Mouse (Mus musculus): ENCODE results near the gene Hydin. TPM values are rescaled to one million over a fixed set of nuclear protein-coding genes. Genes with fewer than 3 reads are reported as not detected.
"Not testable (repeated sequence)": the region's sequence is repeated elsewhere in the genome, so short reads cannot be mapped to it uniquely, and the experiment has no call there.

The Hydin gene
- polyA plus RNA-seq (2015; fragmentation: Nextera tagmentation; extraction: Ambion mirVana): 0.14 and 0.18 TPM in 2 replicates

DNA sequence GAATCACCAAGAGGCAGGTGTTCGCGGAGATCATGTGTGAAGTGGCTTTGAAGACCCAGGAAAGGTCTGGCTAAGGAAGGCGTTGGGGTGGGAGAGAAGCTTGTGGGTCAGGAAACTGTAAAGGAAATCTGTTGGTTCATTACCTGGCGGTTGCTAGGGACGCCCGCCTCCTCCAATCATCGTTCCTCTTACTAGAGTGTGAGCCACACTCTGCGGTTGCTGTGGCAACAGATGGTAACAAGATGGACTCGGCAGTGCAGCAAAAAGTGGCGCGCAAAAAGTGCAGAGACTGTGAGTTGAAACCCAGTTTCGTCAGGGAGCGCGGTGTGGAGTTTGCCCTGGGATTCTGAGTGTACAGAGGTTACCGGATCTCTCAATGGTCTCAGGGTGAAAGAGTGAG is at the start of gene Hydin:
Gene Hydin (plus strand): TSS at position 237 of the 400 bp plus-strand sequence.
- DNase-seq (ENCODE audit: low spot score): peak; percentile 16

DNA sequence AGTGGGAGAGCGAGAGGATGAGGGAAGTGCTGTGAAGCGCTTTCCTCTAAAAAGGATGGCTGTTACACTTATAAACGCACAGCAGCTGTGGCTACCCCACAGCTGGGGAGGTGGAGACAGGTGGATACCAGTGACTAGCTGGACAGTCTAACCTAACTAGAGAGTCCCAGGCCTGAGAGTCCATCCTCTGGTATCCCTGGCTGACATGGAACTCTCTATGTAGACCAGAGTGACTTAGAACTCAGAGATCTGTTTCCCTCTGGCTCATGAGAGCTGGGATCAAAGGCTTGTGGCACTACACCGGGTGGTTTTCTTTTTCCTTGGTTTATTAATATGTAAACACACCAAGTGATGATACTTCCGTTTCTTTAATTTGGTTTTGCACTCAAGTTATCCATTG is 49.6 kb upstream of the Hydin start:
- DNase-seq (ENCODE audit: low spot score): no peak

DNA sequence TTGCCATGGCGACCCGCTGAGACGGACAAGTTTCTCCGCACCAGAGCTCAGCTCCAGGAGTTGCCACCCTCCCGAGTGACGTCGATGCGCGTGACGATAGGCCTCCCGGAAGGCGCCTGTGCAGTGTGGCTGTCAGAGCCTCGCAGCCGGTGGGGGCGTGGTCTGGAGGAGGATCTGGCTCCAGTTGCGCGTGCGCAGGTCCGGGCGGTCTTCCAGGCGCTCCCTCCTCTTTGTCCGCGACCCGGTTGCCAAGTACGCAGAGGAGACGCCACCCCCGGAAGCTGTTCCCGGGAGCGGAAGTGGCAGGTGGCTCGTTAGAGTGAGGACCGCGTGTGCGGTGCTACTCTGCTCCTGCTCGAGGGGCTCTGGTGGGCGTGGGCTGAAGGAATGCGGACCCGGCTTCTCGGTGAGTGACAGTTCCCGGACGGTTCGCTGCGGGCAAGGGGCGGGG is 49.1 kb upstream of the Hydin start:
- DNase-seq (ENCODE audit: low spot score): peak; percentile 98

DNA sequence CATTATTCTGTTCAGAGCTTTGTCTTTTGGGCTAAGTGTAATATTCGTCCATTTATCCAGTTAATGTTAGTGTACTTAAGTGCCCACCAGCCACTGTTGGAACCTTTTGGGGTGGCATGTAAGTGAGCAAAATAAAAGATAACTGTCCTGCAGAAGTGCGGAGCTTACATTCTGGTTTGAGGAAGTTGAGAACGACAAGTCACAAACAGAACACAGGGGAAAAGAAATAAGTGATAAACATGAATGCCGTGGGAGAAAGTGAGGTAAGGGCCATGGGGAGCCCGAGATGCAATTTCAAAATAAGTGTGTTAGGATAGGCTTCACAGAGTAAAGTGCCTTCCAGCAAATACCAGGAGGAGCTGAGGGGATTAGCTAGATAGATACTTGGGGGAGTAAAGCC is 48.3 kb upstream of the Hydin start:
- DNase-seq (ENCODE audit: low spot score): no peak

DNA sequence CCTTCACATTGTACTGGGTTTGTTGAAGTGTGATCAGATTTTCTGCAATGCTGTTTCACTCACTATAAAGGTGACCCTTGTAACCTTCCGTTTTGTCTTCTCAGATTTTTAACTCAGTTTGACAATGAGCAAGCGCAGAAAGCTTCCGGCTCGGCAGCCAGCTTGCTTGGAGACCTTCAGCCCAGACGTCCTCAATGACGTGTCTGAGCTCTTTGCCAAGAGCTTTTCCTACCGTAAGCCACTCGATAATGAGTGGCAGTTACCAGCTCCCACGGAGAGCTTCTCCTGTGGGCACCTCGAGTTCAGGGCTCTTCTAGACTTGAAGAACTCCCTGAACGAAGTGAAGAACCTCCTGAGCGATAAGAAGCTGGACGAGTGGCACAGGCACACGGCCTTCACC is 45.8 kb upstream of the Hydin start:
- no peak for DNase-seq (ENCODE audit: low spot score)

DNA sequence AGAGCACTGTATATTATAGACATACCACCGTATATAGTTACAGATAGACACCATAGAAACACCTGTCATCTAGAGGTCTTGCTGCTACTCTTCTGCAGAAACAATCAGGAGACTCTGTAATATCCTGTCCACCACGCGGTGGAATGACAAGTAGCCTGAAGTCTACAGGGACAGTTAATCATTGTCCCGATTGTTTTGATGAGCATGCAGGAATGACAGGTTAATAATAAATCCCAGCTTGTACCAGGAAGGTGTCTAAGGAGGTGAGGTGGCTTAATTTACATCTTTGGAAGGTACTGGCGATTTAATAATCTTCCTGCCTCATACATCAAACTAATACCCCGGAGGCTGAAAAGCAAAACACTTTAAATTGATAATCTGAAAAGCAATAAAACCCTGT is 36.0 kb upstream of the Hydin start:
- no peak for DNase-seq (ENCODE audit: low spot score)

DNA sequence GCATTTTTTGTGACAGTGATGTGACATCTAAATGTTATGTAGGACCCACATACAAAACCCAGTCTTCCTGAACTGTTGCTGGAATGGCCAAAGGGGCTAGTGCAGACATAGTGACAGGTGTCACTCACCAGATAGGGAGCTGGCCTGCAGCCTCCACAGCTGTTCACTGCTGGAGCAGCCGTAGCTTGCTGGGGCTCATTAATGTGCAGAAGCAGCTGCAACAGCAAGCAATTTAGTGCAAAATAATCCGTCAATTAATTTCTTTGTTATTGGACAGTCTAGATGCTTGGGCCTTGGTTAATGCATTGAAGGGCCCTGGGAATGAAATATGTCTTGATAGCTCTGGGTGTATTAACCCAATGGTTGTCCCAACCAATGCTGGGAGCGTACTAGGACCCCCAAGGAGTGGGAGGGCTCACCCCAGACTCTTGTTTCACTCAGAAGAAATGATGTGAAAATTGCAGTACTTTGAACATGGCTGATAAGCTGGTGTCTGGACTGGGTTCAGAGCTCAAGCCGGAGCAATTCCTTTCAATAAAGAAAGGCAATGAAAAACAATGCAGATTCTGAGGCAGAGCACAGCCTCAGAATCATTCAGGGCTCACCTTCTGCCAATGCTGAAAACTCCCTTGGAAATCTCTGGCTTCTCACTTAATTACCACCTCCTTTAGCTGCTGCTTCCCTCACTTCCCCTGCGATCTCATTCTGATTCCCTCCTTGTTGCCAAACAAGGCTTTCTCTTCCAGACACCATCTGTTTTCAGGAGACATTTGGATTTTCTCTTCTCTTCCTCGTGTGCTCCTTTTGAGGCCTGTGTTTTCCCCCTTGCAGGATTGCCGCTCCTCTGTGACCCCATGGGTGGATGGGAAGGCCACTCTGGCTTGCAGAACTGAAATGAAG is 24.2 kb upstream of the Hydin start:
- DNase-seq (ENCODE audit: low spot score): no peak

DNA sequence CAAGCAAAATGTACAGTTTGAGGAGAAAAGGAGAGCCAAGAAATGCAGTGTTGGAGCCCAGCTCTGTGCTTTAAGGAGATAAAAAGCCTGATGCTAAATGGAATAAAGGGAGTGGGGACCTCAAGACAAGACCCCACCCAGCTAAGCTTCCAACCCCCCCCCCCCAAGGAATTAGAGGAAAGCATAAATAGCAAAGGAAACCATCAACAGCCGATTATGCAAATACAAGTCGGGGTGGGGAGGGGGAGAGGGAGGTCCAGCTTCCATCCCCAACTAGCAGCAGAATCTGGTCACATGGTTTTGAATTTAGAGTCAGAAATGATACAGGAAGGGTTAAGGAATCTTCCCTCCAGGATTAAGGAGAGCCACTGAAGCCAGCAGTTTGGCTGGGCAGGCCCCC is 22.2 kb upstream of the Hydin start:
- DNase-seq (ENCODE audit: low spot score): no peak

DNA sequence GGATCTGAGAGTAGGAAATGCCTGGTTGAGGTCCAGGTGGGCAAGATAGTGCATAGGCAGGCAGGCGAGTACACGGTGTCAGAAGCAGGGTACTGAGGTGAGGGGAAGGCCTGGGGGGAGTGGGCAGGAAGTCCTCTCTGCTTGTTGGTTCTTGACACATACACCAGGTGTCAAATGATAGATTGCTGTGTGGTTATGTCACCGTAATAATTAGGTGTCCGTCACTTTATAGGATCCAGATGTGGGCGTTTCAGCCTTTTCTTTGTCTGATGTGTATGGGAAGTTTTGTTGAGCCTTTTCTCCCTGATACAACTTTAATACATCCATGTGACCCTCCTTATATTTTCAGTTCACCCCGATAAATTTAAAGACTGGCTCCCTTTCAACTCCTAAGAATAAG is 19.5 kb upstream of the Hydin start:
- no peak for DNase-seq (ENCODE audit: low spot score)

DNA sequence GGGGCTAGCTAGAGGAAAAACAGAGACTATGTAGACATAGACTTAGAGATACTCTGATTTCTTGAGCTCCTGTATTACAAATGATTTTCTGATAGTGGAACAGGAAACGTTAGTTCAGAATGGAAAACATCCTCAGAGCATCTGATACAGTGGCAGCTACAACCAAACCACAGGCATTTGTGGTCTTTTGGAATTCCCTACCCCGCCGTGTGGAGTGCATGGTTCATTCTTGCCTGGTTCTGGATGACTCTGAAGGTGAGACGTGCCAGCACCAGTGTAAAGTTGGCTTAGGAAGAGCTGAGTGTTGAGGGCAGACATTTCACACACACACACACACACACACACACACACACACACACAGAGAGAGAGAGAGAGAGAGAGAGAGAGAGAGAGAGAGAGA is 12.8 kb upstream of the Hydin start:
- DNase-seq (ENCODE audit: low spot score): no peak

DNA sequence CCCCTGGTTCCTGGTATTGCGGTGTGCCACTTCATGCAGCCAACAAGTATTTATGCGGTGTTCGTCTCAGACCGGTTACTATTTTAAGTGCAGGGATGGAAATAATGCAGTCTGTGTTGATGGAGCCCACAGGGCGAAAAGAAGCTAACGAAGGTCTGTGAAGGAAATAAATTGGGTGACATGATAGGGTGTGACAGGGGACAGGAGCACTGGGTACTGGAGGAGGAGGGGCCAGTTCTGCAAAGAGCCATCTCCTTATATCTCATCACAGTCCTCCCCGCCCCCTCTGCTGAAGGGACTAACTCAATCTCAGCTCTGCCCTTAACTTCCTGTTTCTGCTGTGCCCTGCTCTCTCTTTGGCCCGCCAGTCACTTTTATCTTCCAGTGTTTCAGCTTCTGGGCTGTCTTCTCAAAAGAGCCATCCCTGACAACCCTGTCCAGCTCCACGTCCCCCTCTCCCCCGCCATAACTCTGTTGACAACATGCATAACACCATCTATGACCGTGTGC is 926 bp upstream of the Hydin start:
- no peak for DNase-seq (ENCODE audit: low spot score)

DNA sequence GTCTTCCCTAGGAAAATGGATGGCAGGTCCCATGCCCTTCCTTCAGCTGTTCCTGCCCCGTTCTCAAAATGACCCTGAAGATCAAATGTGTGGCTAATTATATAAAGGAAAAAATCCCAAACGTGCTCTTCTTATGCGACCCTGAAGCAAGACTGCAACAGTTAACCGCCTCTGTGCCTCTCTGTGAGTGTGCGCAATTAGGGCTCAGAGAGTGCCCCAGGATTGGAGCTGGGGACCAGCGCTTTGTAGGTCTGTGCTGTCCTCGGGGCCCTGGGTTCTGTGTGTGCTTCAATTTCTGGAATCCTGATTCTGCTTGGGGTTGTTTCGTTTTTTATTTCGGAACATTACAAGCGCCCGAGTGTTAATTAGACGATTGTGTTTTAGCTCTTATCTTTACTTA is 491 bp downstream of the Hydin start:
- no peak for DNase-seq (ENCODE audit: low spot score)

DNA sequence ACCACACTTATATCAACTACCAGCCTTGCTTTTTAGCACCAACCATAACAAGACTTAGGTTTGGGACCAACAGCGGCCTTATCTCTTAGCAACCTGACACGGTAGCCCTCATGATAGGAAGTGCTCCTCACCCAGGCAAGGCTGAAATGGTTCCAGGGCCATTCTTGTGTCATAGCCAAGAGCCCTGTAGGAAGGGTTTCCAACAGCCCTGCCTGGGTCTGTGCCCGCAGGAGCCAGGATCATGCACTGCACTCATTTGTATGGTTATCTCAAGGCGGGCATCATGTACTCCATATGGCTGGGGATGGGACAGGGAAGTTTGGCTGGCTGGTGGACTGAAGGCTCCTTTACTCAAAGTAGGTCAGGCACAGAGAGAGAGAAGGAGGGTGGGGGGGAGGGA is 3.9 kb downstream of the Hydin start:
- DNase-seq (ENCODE audit: low spot score): no peak

DNA sequence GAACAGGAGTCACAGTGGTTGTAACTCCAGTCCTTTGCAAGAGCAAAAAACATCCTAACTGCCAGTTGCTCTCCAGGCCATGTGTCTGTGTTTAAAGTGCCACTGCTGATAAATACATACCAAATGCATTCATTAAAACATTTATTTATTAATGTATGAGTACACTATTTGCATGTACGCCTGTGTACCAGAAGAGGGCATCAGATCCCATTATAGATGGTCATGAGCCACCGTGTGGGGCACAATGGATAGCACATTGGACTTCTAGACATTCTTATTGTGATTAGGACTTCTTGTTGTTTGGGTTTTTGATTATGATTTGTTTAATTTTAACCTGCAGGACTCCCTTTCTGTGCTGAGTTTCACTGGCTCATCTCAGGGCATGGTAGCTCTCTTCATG is 6.6 kb downstream of the Hydin start:
- DNase-seq (ENCODE audit: low spot score): no peak

DNA sequence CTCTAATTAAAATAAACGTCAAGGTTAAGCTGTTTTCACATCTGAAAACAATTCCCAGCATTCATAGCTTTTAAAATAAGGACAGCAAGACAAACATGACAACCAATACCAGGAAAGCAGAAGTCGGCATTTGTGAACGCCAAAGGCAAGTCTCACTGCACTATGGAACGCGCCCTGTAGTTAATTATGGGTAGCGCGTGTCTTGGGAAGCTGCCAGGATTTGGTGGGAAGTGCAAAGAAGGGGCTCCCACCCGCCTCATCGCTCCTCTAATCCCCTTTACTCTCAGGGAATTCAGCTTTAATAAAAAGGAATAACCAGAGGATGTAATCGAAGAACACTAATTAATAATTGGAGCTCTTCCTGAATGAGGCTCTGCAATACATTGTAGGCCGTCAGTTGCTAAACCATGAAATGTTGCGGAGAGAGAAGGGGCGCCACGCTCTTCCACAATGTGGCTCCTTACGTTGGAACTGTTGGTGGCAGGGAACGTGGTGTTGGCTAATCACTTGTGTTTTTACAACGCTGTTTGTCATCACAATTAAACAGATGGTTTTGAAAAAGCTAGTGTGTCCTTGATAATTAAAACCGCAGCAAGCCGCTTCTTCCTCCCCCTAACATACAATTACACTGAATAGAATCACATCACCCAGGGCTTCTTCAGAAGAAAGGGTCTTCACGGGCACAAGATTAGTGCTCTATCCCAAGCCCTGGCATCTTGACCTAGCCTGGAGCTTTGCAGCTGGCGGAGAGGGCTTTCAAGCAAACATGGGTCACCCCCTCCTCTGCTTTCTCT is 8.9 kb downstream of the Hydin start:
- DNase-seq (ENCODE audit: low spot score): no peak

DNA sequence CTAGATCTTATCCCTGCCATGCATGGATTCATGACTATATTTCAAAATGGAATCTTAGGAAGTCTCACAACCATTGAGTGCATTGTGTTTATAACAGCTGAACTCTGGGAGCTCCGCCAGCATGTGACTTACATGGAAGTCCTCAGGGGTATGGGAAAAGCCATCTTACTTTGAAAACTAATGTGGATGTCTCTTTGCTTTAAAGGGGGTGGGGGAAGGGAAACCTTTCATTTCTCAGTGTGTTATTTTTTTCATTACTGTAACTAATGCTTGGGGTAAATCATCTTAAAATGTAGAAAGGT is 9.4 kb downstream of the Hydin start:
- DNase-seq (ENCODE audit: low spot score): no peak

DNA sequence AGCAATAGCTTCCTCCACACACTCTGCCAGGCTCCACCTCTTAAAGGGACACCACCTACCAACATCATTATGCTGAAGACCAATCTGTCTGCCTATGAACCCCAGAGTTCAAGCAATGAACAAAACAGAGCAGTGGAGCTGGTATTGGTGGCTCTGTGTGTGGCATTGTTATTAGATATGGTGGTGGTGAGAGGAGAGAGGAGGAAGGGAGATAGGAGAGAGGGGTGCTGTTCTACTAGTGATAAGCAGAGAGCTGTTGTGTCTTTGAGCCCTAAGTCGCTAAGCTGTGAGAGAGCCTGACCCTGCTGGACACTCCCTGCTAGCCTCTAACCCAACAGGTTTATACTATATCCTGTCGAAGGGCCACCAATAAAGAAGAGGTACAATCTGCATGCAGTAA is 45.9 kb downstream of the Hydin start:
- no peak for DNase-seq (ENCODE audit: low spot score)

DNA sequence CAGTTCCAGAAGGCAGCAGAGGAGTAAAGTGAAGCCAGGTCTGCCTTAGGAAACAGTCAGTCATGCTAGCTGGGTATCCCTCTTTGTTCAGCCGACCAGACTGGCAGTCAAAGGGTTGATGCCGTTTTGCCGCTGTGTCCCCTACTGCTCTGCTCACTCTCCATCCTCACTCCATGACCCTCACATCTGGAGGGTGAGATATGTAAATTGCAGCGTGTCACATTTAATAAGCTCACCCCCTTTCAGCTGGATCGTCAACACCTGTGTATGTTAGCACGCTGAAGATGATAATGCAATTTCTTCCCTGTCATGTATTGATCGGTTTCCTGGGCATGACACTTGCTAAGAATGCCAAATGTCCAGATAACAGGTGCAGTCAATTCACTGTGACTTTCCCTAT is 49.0 kb downstream of the Hydin start:
- no peak for DNase-seq (ENCODE audit: low spot score)

DNA sequence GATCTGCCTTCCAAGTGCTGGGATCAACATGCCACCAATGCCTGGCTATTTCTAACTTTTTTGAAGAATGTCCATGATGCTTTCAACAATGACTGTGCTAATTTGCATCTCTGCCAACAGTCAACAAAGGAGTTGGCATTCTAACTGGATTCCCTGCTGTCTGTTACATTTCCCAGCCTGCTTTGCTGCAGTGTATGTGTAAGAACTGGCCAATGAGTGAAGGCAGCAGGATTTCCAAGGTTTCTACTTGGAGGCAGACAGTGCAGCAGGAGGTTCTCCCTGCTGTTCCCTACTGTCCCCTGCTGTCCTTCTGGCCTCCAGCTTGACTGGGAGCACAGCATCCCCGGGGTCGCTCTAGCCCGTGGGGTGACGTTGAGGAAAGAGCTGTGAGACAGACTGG is 52.8 kb downstream of the Hydin start:
- no peak for DNase-seq (ENCODE audit: low spot score)

DNA sequence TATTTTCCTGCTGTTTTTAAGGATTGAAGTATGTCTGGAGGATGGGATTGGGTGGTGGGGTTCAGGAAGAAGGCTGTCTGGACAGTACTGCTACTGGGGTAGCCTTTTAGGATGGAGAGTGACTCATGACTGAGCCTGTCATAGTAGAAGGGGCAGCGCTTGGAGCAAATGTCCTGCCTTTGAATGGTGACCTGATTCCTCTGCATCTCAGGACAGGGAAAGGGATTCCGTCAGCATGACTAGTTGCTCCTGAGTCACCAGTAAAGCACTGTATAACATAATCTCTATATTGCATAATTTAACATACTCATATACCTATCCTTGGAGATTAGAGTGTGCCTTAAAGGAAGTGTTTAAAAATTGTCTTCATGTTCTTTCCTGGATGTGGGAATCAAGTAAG is 54.7 kb downstream of the Hydin start:
- no peak for DNase-seq (ENCODE audit: low spot score)

DNA sequence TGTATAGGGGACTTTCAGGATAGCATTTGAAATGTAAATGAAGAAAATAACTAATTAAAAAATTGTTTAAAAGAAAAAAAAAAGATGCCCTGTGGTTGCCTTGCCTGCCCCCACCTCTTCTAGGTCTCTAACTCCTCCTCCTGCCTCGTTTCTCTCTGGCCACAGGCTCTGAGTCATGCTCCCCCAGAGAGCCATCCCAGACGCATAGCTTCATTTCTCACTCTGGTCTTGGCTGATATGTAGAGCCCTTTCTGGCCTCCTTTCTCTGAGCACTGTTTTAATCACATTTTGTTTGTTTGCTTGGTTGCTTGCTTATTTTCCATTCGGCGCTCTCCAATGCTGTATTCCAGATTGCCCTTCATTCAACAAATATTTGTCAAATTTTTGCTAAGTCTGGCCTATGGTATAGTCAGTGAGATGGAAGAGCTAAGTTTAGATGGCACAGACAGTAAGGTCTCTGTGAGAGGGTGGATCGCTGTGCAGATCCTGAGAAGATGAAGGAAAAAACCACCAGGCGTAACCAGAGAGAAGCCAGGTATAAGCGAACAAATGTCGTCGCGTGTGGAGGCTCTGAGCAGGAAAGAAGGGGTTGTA is 57.3 kb downstream of the Hydin start:
- no peak for DNase-seq (ENCODE audit: low spot score)

DNA sequence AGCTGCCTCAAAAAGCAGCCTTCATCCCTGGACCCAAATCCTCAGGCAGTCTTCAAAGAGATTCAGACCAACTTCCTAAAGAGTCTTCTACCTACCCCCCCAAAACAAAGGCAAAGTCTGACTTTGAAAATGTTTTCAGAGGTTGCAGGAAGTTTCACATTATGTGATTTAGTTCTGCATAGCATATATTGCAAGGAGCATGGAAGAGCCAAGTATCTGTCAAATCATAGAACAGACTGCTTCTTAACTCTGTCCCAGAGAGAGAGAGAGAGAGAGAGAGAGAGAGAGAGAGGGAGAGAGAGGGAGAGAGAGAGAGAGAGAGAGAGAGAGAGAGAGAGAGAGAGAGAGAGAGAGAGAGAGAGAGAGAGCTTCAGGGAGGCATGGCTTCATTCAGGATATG is 60.3 kb downstream of the Hydin start:
- not testable (repeated sequence) for DNase-seq (ENCODE audit: low spot score)
